Mouse (Mus musculus) heart, postnatal 0 days (tissue): ENCODE measurements at regions not wholly inside any gene's neighbourhood (a gene's known extent, or its start where the extent isn't known, plus 50 kb on each side); places are given as distances from the start of the nearest gene placed in this dataset.

ENCODE experiments used
- ATAC-seq: fragments of 200-750 bp; cut with Nextera tagmentation; 2 replicates; pipeline ENCODE4 v1.8.0; 2017; ENCODE audit warnings: low read depth, moderate number of reproducible peaks, moderate library complexity; ENCODE audit not compliant: insufficient read depth
- DNase-seq: peaks from one replicate; pipeline ENCODE4 v3.0.0-alpha.2; 2016; ENCODE audit warnings: low spot score
- H3K27ac ChIP-seq: fragments of 300-500 bp; sonication (generic); 2 replicates; pipeline ENCODE4 v1.5.1; 2014; ENCODE audit warnings: low read depth, mild to moderate bottlenecking
- H3K27me3 ChIP-seq: fragments of 300-500 bp; sonication (generic); 2 replicates; pipeline ENCODE4 v1.6.1; 2014; ENCODE audit warnings: low read length, mixed read lengths; ENCODE audit not compliant: control insufficient read depth, insufficient read depth
- H3K36me3 ChIP-seq: fragments of 300-500 bp; sonication (generic); replicated peaks from 2 replicates; pipeline ENCODE4 v1.6.1; 2014; ENCODE audit warnings: low read length, mixed read lengths; ENCODE audit not compliant: control insufficient read depth, insufficient read depth
- H3K4me1 ChIP-seq: fragments of 300-500 bp; sonication (generic); 2 replicates; pipeline ENCODE4 v1.6.1; 2014; ENCODE audit warnings: antibody characterized with exemption; ENCODE audit not compliant: control insufficient read depth, insufficient read depth
- H3K4me2 ChIP-seq: fragments of 300-500 bp; sonication (generic); 2 replicates; pipeline ENCODE4 v1.6.1; 2014; ENCODE audit warnings: low read depth, mild to moderate bottlenecking, low read length, moderate library complexity
- H3K4me3 ChIP-seq: fragments of 300-500 bp; sonication (generic); 2 replicates; pipeline ENCODE4 v1.5.1; 2014; ENCODE audit warnings: low read depth, low read length
- H3K9ac ChIP-seq: fragments of 300-500 bp; sonication (generic); replicated peaks from 2 replicates; pipeline ENCODE4 v1.6.1; 2014; ENCODE audit warnings: low read depth, low read length, mixed read lengths
- H3K9me3 ChIP-seq: fragments of 300-500 bp; sonication (generic); replicated peaks from 2 replicates; pipeline ENCODE4 v1.6.1; 2016; ENCODE audit warnings: low read length; ENCODE audit not compliant: control insufficient read depth
- CTCF ChIP-seq: IDR thresholded peaks from 2 replicates; pipeline ENCODE4 v1.5.1; 2016; ENCODE audit warnings: antibody characterized with exemption, control low read depth, low read depth
- EP300 ChIP-seq: IDR thresholded peaks from 2 replicates; pipeline ENCODE4 v1.6.1; 2016; ENCODE audit warnings: antibody characterized with exemption, low read depth
- WGBS: fragments of 180-500 bp; shearing (Covaris S2); extraction: QIAGEN DNeasy Blood & Tissue Kit; methylation state at CpG from one replicate; pipeline ENCODE4 v1.1.7; 2014; 5-methylcytosine and 5-hydroxymethylcytosine counted together

GRCm38 (mm10) chr15:72321528-72321927 lies 1512.8 kb upstream of the Gm6569 start:
- no peaks in the 10 kb centered on the region for H3K9me3 ChIP-seq
- WGBS = 83% methylated on average over 5 of the region's 5 CpGs
- H3K4me3 ChIP-seq = no peak overlapping the region
- H3K4me2 ChIP-seq = no peak overlapping the region
- ATAC-seq (no peak), DNase-seq (no peak)
- no peak overlapping the region for H3K27ac ChIP-seq
- no peaks in the 10 kb centered on the region for H3K27me3 ChIP-seq
- no peaks in the 10 kb centered on the region for H3K4me1 ChIP-seq
- no peaks in the 10 kb centered on the region for H3K36me3 ChIP-seq
- no peak for TF ChIP-seq CTCF
- TF ChIP-seq EP300 = no peak
- no peak overlapping the region for H3K9ac ChIP-seq

DNA sequence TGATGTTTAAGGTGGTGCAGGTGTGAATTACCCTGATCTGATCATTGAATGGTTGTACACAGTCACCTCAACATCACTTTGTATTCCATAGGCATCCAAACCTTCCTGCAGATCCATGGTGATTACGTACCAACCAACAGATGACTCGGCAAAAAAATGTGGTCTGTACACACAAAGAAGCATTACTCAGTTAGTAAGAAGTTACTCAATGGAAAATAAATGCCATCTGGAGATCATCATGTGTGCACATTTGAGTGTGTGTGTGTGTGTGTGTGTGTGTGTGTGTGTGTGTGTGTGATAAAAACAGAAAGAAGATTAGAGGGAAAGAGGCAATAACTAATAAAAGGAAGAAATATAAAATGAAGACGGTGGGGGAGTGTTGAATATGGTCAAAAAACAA lies 1512.2 kb upstream of the Gm6569 start:
- Histone ChIP-seq H3K9me3 (no peaks in the 10 kb centered on the region), H3K27ac (no peak overlapping the region), H3K4me3 (no peak overlapping the region), H3K27me3 (no peaks in the 10 kb centered on the region), H3K36me3 (no peaks in the 10 kb centered on the region), H3K4me1 (no peaks in the 10 kb centered on the region), H3K9ac (no peak overlapping the region), H3K4me2 (no peak overlapping the region)
- DNase-seq (no peak), ATAC-seq (no peak)
- 85% methylated on average over 3 of the region's 3 CpGs for WGBS
- TF ChIP-seq EP300 (no peak), CTCF (no peak)

GRCm38 (mm10) chr15:72323158-72323557 lies 1511.2 kb upstream of the Gm6569 start:
- H3K4me1 ChIP-seq = no peaks in the 10 kb centered on the region
- H3K36me3 ChIP-seq = no peaks in the 10 kb centered on the region
- H3K9me3 ChIP-seq = 0 out of 2 replicates have a peak, but pooled peaks cover 2% of the 10 kb centered on the region
- H3K4me3 ChIP-seq = no peak overlapping the region
- H3K27me3 ChIP-seq = no peaks in the 10 kb centered on the region
- DNase-seq = no peak
- 55% methylated on average over 7 of the region's 7 CpGs for WGBS
- H3K9ac ChIP-seq = no peak overlapping the region
- TF ChIP-seq EP300 (no peak), CTCF (no peak)
- H3K27ac ChIP-seq = no peak overlapping the region
- no peak overlapping the region for H3K4me2 ChIP-seq
- ATAC-seq = no peak

DNA sequence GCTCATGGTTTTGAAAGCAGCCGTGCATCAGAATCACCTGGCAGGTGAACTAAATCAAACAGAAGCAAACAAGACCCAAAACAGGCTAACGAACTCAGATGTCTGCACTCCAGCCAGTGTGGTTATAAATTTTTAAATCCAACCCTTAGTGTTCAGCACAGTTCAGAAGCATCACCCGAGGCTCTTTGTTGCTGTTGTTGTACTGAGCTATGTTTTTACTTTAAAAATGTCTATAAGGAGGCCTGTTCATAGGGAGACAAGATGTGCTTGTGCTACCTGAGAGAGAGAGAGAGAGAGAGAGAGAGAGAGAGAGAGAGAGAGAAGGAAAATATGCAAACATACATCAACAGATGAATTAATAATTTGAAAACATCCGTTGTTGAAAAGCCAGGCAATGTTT lies 1503.1 kb upstream of the Gm6569 start:
- DNase-seq = no peak
- Histone ChIP-seq H3K9ac (no peak overlapping the region), H3K36me3 (no peaks in the 10 kb centered on the region), H3K4me3 (no peak overlapping the region), H3K9me3 (0 out of 2 replicates have a peak, but pooled peaks cover 4% of the 10 kb centered on the region), H3K27me3 (no peaks in the 10 kb centered on the region), H3K4me2 (no peak overlapping the region), H3K4me1 (no peaks in the 10 kb centered on the region), H3K27ac (no peak overlapping the region)
- WGBS = 60% methylated on average over 4 of the region's 4 CpGs
- TF ChIP-seq EP300 = no peak
- no peak for TF ChIP-seq CTCF
- ATAC-seq = no peak

GRCm38 (mm10) chr15:72334497-72334896 lies 1499.9 kb upstream of the Gm6569 start:
- no peak overlapping the region for H3K27ac ChIP-seq
- H3K4me2 ChIP-seq = no peak overlapping the region
- no peak for DNase-seq
- H3K27me3 ChIP-seq = no peaks in the 10 kb centered on the region
- WGBS = 74% methylated on average over 4 of the region's 4 CpGs
- H3K4me3 ChIP-seq = no peak overlapping the region
- H3K4me1 ChIP-seq = no peaks in the 10 kb centered on the region
- TF ChIP-seq EP300 (no peak), CTCF (no peak)
- no peaks in the 10 kb centered on the region for H3K9me3 ChIP-seq
- no peak for ATAC-seq
- no peaks in the 10 kb centered on the region for H3K36me3 ChIP-seq
- H3K9ac ChIP-seq = no peak overlapping the region

DNA sequence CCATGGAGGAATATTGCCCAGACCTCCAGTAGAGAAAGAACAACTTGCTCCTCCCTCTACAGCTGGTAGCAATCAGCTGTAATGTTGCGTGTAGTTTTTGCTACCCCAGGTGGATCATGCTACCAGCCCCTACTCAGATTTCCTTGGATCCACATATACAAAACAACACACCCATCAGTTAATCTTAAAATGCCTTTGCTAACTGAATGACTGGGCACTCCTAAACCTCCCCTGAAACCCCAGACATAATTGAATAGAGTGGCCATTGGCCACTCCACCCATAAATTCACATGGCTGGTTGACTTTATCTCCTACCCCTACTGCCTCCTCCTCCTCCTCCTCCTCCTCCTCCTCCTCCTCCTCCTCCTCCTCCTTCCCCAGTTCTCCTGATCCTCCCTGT lies 1494.7 kb upstream of the Gm6569 start:
- H3K4me2 ChIP-seq = no peak overlapping the region
- TF ChIP-seq CTCF (no peak), EP300 (no peak)
- WGBS = 73% methylated on average over 1 of the region's 1 CpGs
- DNase-seq (no peak), ATAC-seq (no peak)
- no peaks in the 10 kb centered on the region for H3K9me3 ChIP-seq
- H3K27me3 ChIP-seq = no peaks in the 10 kb centered on the region
- no peak overlapping the region for H3K27ac ChIP-seq
- H3K4me1 ChIP-seq = no peaks in the 10 kb centered on the region
- H3K4me3 ChIP-seq = no peak overlapping the region
- H3K36me3 ChIP-seq = no peaks in the 10 kb centered on the region
- no peak overlapping the region for H3K9ac ChIP-seq
